Mouse (Mus musculus) forebrain, embryonic 16.5 days (tissue): ENCODE measurements around the gene Adck1. TPM values are rescaled to one million over a fixed set of nuclear protein-coding genes. Genes with fewer than 3 reads are reported as not detected.

Experiments
- ATAC-seq: fragments of 200-750 bp; cut with Nextera tagmentation; 2 replicates; pipeline ENCODE4 v1.8.0; 2017; ENCODE audit warnings: mild to moderate bottlenecking, moderate library complexity
- H3K27ac ChIP-seq: fragments of 300-500 bp; sonication (generic); 2 replicates; pipeline ENCODE4 v1.5.1; 2014; ENCODE audit warnings: low read length, control low read depth
- H3K27me3 ChIP-seq: fragments of 300-500 bp; sonication (generic); replicated peaks from 2 replicates; pipeline ENCODE4 v1.6.1; 2014; ENCODE audit warnings: low read length; ENCODE audit not compliant: control insufficient read depth, insufficient read depth
- H3K36me3 ChIP-seq: fragments of 300-500 bp; sonication (generic); 2 replicates; pipeline ENCODE4 v1.6.1; 2014; ENCODE audit not compliant: control insufficient read depth, insufficient read depth
- H3K4me1 ChIP-seq: fragments of 300-500 bp; sonication (generic); replicated peaks from 2 replicates; pipeline ENCODE4 v1.6.1; 2014; ENCODE audit warnings: low read length; ENCODE audit not compliant: control insufficient read depth, insufficient read depth
- H3K4me2 ChIP-seq: fragments of 300-500 bp; sonication (generic); 2 replicates; pipeline ENCODE4 v1.6.1; 2014; ENCODE audit warnings: mild to moderate bottlenecking, low read length, control low read depth
- H3K4me3 ChIP-seq: fragments of 300-500 bp; sonication (generic); replicated peaks from 2 replicates; pipeline ENCODE4 v1.5.1; 2014; ENCODE audit warnings: mild to moderate bottlenecking, low read length, control low read depth
- H3K9ac ChIP-seq: fragments of 300-500 bp; sonication (generic); replicated peaks from 2 replicates; pipeline ENCODE4 v1.6.1; 2014; ENCODE audit warnings: low read depth, low read length, control low read depth
- H3K9me3 ChIP-seq: fragments of 300-500 bp; sonication (generic); 2 replicates; pipeline ENCODE4 v1.6.1; 2016; ENCODE audit warnings: low read length; ENCODE audit not compliant: control insufficient read depth
- WGBS: fragments of 180-500 bp; shearing (Covaris S2); extraction: QIAGEN DNeasy Blood & Tissue Kit; methylation state at CpG from one replicate; pipeline ENCODE4 v1.1.7; 2014; 5-methylcytosine and 5-hydroxymethylcytosine counted together
- polyA plus RNA-seq: library from polyadenylated mRNA; unstranded; fragments of >200 nt; fragmentation: Nextera tagmentation; extraction: Ambion mirVana; gene quantifications from 2 replicates; pipeline ENCODE4 v1.2.1, GENCODE M21; 2015

Gene Adck1
- polyA plus RNA-seq, 1 experiment from 2014 or later, result 39.4 TPM

- peaks cover 6% of the 10 kb centered on the region for H3K36me3 ChIP-seq
- no peak overlapping the region for H3K4me2 ChIP-seq
- H3K9ac ChIP-seq, result no peak overlapping the region
- no peaks in the 10 kb centered on the region for H3K9me3 ChIP-seq
- H3K27ac ChIP-seq, result no peak overlapping the region
- no peak for ATAC-seq
- H3K4me3 ChIP-seq, result no peak overlapping the region
- H3K4me1 ChIP-seq, result peaks cover 4% of the 10 kb centered on the region
- H3K27me3 ChIP-seq, result no peaks in the 10 kb centered on the region
- WGBS, result 65% methylated on average over 11 of the region's 11 CpGs
These were observed 48.1 kb downstream of the Adck1 start for GRCm38 (mm10) chr12:88408323-88409047.

GRCm38 (mm10) chr12:88413239-88413638, 52.9 kb downstream of the Adck1 start:
- no peak overlapping the region for H3K4me2 ChIP-seq
- H3K9me3 ChIP-seq, result no peaks in the 10 kb centered on the region
- H3K9ac ChIP-seq, result no peak overlapping the region
- H3K27ac ChIP-seq, result no peak overlapping the region
- peaks cover 6% of the 10 kb centered on the region for H3K36me3 ChIP-seq
- H3K4me3 ChIP-seq, result no peak overlapping the region
- WGBS, result 92% methylated on average over 1 of the region's 1 CpGs
- H3K4me1 ChIP-seq, result peaks cover 4% of the 10 kb centered on the region
- ATAC-seq, result no peak
- no peaks in the 10 kb centered on the region for H3K27me3 ChIP-seq

- Histone ChIP-seq H3K4me1 (peaks cover 5% of the 10 kb centered on the region; the same call in 1 of the 2 replicates), H3K9me3 (no peaks in the 10 kb centered on the region), H3K27ac (no peak overlapping the region), H3K36me3 (no peaks in the 10 kb centered on the region), H3K4me3 (no peak overlapping the region), H3K27me3 (no peaks in the 10 kb centered on the region), H3K9ac (no peak overlapping the region), H3K4me2 (no peak overlapping the region)
- peak; percentile 52 for ATAC-seq
- 71% methylated on average over 12 of the region's 12 CpGs for WGBS
These were observed 59.7 kb downstream of the Adck1 start for GRCm38 (mm10) chr12:88419912-88420621.

- H3K9me3 ChIP-seq, result no peaks in the 10 kb centered on the region
- no peak overlapping the region for H3K4me2 ChIP-seq
- H3K4me1 ChIP-seq, result peaks cover 10% of the 10 kb centered on the region
- H3K36me3 ChIP-seq, result no peaks in the 10 kb centered on the region; the same call in 1 of the 2 replicates
- WGBS, result 74% methylated on average over 3 of the region's 3 CpGs
- no peak overlapping the region for H3K4me3 ChIP-seq
- no peak overlapping the region for H3K9ac ChIP-seq
- H3K27me3 ChIP-seq, result no peaks in the 10 kb centered on the region
- peak; percentile 79 for ATAC-seq
- no peak overlapping the region for H3K27ac ChIP-seq
These were observed 66.6 kb downstream of the Adck1 start for GRCm38 (mm10) chr12:88426926-88427325.

GRCm38 (mm10) chr12:88428735-88429134, 68.4 kb downstream of the Adck1 start:
- H3K9ac ChIP-seq, result no peak overlapping the region
- peaks cover 10% of the 10 kb centered on the region for H3K4me1 ChIP-seq
- no peaks in the 10 kb centered on the region; the same call in 1 of the 2 replicates for H3K36me3 ChIP-seq
- H3K27me3 ChIP-seq, result no peaks in the 10 kb centered on the region
- H3K9me3 ChIP-seq, result no peaks in the 10 kb centered on the region
- ATAC-seq, result no peak
- no peak overlapping the region for H3K27ac ChIP-seq
- H3K4me3 ChIP-seq, result no peak overlapping the region
- 91% methylated on average over 2 of the region's 2 CpGs for WGBS
- no peak overlapping the region for H3K4me2 ChIP-seq

GRCm38 (mm10) chr12:88432277-88432676, 71.9 kb downstream of the Adck1 start:
- H3K4me2 ChIP-seq, result no peak overlapping the region
- no peak overlapping the region for H3K9ac ChIP-seq
- H3K9me3 ChIP-seq, result no peaks in the 10 kb centered on the region
- 76% methylated on average over 4 of the region's 4 CpGs for WGBS
- no peaks in the 10 kb centered on the region for H3K27me3 ChIP-seq
- H3K36me3 ChIP-seq, result no peaks in the 10 kb centered on the region; the same call in 1 of the 2 replicates
- no peak overlapping the region for H3K27ac ChIP-seq
- no peak for ATAC-seq
- H3K4me1 ChIP-seq, result peaks cover 3% of the 10 kb centered on the region
- H3K4me3 ChIP-seq, result no peak overlapping the region

- Histone ChIP-seq H3K9ac (no peak overlapping the region), H3K36me3 (no peaks in the 10 kb centered on the region; the same call in 1 of the 2 replicates), H3K27me3 (no peaks in the 10 kb centered on the region), H3K4me1 (no peaks in the 10 kb centered on the region; the same call in 1 of the 2 replicates), H3K4me2 (no peak overlapping the region), H3K4me3 (no peak overlapping the region), H3K9me3 (no peaks in the 10 kb centered on the region), H3K27ac (no peak overlapping the region)
- 94% methylated on average over 7 of the region's 7 CpGs for WGBS
- no peak for ATAC-seq
These were observed 72.8 kb downstream of the Adck1 start for GRCm38 (mm10) chr12:88433171-88433570.

- no peak overlapping the region for H3K4me2 ChIP-seq
- H3K4me3 ChIP-seq, result no peak overlapping the region
- no peaks in the 10 kb centered on the region for H3K27me3 ChIP-seq
- no peak overlapping the region for H3K27ac ChIP-seq
- no peak for ATAC-seq
- no peaks in the 10 kb centered on the region for H3K9me3 ChIP-seq
- H3K9ac ChIP-seq, result no peak overlapping the region
- no peaks in the 10 kb centered on the region for H3K36me3 ChIP-seq
- WGBS, result 69% methylated on average over 15 of the region's 15 CpGs
- peaks cover 4% of the 10 kb centered on the region for H3K4me1 ChIP-seq
These were observed 76.8 kb downstream of the Adck1 start for GRCm38 (mm10) chr12:88436962-88437750.
